Mouse (Mus musculus) left cerebral cortex, adult 8-10 months (tissue): ENCODE results near the gene Uts2r. TPM values are rescaled to one million over a fixed set of nuclear protein-coding genes. Genes with fewer than 3 reads are reported as not detected.

ENCODE experiments used
- DNase-seq, 2 experiments: peaks; one replicate each; pipeline ENCODE4 v3.0.0; 2022; ENCODE audit warnings: low spot score in 2 of 2
- total RNA-seq, 4 experiments: library from RNA; stranded (reverse); gene quantifications; 2 replicates each; pipeline ENCODE4 v1.2.4; 2022

Uts2r gene
- total RNA-seq, 4 experiments from 2014 or later = 0.18 to 0.50 (median 0.37) TPM; not detected in 1

DNA sequence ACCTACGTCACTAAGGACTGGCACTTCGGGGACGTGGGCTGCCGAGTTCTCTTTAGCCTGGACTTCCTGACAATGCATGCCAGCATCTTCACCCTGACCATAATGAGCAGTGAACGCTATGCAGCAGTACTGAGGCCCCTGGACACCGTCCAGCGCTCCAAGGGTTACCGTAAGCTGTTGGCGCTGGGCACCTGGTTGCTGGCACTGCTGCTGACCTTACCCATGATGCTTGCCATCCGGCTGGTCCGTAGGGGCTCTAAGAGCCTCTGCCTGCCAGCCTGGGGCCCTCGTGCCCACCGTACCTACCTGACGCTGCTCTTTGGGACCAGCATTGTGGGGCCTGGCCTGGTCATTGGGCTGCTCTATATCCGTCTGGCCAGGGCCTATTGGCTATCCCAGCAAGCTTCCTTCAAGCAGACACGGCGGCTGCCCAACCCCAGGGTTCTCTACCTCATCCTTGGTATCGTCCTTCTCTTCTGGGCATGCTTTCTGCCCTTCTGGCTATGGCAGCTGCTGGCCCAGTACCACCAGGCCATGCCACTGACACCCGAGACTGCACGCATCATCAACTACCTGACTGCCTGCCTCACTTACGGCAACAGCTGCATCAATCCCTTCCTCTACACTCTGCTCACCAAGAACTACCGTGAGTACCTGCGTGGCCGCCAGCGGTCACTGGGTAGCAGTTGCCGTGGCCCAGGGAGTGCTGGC is 720 bp downstream of the Uts2r start:
- no peak for DNase-seq

- no peak for DNase-seq
Measured at GRCm38 (mm10) chr11:121163751-121164150, 3.7 kb downstream of the Uts2r start.

DNA sequence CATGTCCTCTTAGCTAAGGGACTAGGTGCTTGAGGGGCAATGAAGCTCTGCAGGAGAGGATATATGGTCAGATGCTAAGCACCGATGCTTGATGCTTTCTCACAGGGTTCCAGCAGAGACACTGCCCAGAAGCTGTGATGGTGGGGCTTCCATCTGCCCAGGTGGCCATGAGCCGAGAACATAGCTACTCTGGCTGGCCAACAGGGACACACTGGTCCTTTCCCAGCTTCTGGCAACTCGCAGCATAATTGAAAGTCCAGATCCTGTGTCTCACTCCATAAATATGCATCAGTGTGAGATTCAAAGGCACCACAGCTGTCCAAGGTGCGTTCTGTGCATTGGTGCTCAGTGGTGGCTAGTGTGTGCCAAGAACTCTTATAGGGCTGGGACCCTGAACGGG is 13.1 kb downstream of the Uts2r start:
- DNase-seq = no peak

GRCm38 (mm10) chr11:121174234-121174633 is 14.2 kb downstream of the Uts2r start:
- no peak for DNase-seq

- DNase-seq = no peak
Measured at GRCm38 (mm10) chr11:121176285-121177270, 16.5 kb downstream of the Uts2r start.

DNA sequence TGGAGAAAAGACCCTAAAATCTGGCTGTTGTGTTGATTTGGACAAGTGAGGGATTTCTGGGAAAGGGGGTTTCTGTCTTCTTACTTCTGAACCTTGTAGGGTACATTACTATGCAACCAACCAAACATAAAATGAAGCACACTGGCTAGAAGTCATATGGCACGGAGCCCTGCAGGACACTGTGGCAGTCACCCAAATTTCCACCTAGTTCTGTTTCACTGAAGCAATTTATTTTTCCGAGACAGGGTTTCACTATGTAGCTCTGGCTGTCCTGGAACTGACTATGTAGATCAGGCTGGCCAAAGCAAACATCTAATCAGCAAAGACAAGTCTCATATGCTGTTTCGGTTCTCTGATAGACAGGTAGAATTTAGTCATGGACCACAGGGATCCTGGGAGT is 29.6 kb downstream of the Uts2r start:
- DNase-seq = no peak

DNA sequence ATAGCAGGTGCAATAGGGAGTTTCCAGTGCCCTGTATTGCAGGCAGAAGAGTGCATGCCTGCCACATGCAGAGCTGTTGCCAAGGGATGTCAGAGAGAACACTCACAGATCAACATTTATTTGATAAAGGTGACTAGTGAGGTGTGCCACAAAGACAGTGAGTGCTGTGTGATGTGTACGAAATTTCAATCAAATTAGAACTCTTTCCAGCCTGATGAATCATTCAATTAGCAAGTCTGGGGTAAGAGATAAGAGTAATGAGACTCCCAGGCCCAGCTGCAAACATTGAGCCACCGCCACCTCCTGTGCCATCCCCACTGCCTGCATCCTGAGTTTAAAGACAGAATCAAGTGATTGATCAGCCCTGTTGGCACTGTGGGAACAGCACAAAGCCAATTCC is 32.7 kb downstream of the Uts2r start:
- DNase-seq = no peak

GRCm38 (mm10) chr11:121193415-121193814 is 33.3 kb downstream of the Uts2r start:
- DNase-seq = no peak

- no peak for DNase-seq
Measured at GRCm38 (mm10) chr11:121198622-121199021, 38.6 kb downstream of the Uts2r start.

DNA sequence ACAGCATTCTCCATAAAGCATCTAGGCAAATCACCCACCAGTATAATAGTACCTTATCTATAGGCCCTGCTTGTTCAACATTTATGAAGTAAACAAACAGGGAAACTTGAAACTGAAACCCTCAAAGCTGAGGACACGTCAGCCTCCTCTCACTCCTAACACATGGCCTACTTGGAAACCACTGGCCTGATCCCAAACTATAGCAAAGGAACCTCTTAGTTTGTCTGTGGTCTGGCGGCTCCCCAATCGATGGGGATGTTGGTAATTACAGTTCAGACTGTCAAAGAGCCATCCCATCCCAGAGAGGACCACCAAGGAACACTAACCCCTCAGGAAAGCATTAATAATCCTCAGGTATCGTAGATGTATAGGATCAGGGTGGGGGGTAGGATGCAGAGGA is 39.8 kb downstream of the Uts2r start:
- DNase-seq = no peak

DNA sequence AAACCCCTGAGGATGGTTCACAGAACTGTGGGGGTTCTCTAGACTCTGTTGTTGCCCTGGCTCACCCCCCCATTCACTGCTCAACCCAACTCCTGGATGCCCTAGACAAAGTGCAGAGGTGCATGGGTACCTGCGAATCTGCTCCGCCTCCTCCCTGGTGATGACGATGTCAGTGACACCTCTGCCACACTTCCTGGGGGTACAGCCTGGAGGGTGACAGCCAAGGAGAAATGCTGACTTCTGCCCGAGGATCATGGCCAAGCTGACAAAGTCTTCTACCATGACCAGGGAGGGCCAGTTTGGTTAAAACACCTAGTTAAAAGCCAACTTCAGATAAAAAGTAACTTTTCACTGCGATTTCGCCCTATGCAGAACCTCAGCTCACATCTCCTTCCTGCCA is 40.7 kb downstream of the Uts2r start:
- no peak for DNase-seq

DNA sequence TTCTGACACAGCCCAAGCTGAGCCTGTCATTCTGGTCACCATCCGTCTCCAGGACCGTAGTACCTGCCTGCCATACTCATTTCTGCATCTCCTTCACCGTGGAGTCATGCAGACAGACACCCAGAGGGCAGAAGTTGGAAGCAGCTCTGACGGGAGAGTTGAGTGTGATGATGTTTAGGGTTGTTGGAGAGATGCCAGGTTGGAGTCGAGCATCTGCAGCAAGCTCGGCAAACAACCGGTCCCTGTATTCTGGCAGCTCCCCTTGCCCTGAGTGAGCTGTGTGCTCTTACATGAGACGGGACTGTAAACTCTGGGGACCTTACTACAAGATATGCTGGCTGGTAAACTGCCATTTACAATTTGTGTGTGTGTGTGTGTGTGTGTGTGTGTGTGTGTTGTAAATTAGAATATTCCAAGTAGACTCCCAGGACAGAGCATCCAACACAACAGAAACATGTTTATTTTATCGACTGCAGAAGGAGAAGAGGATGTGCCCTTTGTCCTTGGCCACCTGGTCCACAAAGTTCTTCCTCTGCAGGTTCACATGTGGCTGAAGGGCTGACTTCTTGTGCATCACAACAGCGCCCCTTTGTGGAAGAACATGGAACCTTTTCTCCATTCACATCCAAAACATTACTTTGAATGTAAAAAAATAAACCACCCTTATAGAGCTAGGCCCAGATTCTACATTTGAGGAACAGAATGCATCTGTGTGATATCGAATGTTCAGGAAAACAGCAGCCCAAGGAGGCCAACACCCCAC is 41.5 kb downstream of the Uts2r start:
- no peak for DNase-seq

- no peak for DNase-seq
Measured at GRCm38 (mm10) chr11:121203859-121204160, 43.7 kb downstream of the Uts2r start.

DNA sequence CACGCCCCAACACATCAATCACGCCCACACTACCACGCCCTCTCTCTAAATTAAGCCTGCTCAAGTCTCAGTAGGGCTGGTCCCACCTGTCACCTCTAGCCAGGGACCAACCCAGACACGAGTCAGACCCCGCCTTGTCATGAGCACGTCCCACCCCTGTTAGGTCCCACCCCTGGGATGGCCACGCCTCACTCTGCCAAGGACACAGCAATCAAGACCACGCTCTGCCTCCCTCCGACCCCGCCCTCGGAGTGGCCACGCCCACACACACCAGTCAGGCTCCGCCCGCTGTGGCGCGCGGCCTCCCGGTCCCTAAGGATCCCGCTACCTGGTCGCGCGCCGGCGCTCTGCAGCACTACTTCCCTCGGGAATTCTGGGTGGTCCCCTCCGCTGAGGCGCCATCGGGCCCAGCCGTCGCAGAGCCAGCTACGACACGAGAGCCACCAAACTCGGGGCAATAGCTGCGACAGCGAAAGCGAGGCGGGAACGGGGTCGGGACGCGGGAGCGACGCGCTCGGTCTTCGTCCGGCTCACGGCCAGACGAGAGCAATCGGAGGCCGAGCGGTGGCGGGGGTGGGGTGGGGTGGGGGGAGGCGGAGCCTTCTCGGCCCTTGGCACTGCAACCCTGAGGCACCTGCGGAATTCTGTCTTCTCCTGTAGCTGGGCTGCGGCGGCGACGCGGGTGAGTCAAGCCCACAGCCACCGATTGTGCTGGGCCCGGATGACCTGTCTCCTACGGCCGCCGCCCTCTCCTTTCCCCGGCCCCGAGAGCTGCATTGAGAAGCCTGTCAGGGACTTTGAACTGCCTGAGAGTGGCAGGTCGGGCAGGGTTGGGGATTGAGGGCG is 44.3 kb downstream of the Uts2r start, which contains the start of the genes Hexdc and Ogfod3:
Gene Hexdc (plus strand): TSS at position 273 of the 846 bp plus-strand sequence.
Gene Ogfod3 (minus strand): TSS at position 551 of the 846 bp plus-strand sequence.
- DNase-seq = peak; percentile 72 to 96

Other genes starting within 250 kb of the Uts2r start
- gene Ccdc57, start 227.4 kb upstream of the Uts2r start, total RNA-seq = 1 to 10 TPM; 8.4 to 9.8 (median 9.0) TPM
- 1 to 10 TPM; 3.9 to 9.3 (median 7.8) TPM for gene Slc16a3, start 211.8 kb upstream of the Uts2r start, total RNA-seq
- gene Csnk1d, start 168.9 kb upstream of the Uts2r start, total RNA-seq = 100 to 1,000 TPM; 112 to 116 (median 113) TPM
- 1 to 10 TPM; 1.3 to 2.7 (median 1.4) TPM for gene Cd7, start 120.9 kb upstream of the Uts2r start, total RNA-seq
- not detected for gene Sectm1b, start 96.7 kb upstream of the Uts2r start, total RNA-seq
- not detected for gene Sectm1a, start 79.1 kb upstream of the Uts2r start, total RNA-seq
- gene Tex19.2, start 41.6 kb upstream of the Uts2r start, total RNA-seq = not detected
- not detected for gene Tex19.1, start 14.1 kb upstream of the Uts2r start, total RNA-seq
- gene Hexdc, start 44.2 kb downstream of the Uts2r start, total RNA-seq = 10 to 100 TPM; 20.8 to 27.9 (median 24.8) TPM
- 10 to 100 TPM in 1 of 4 experiments, 1 to 10 TPM in 3; 7.5 to 10.2 (median 9.5) TPM for gene Ogfod3, start 44.4 kb downstream of the Uts2r start, total RNA-seq
- 10 to 100 TPM; 19.2 to 25.9 (median 23.0) TPM for gene Cybc1, start 69.1 kb downstream of the Uts2r start, total RNA-seq
- 10 to 100 TPM; 44.1 to 61.8 (median 51.2) TPM for gene Narf, start 77.0 kb downstream of the Uts2r start, total RNA-seq
- gene Foxk2, start 99.7 kb downstream of the Uts2r start, total RNA-seq = 10 to 100 TPM; 78.2 to 84.7 (median 79.9) TPM
- 10 to 100 TPM; 65.2 to 76.1 (median 67.4) TPM for gene Wdr45b, start 194.2 kb downstream of the Uts2r start, total RNA-seq
- 10 to 100 TPM; 48.4 to 55.6 (median 50.4) TPM for gene Rab40b, start 228.0 kb downstream of the Uts2r start, total RNA-seq